Mouse (Mus musculus) E14TG2a.4 (cell line): ENCODE results near the gene Sept8.

Experiments used
- H3K27me3 ChIP-seq: 2 replicates; pipeline ENCODE4 v1.6.1; 2014; ENCODE audit warnings: low read length, control low read depth; ENCODE audit not compliant: insufficient read depth
- H3K36me3 ChIP-seq: 2 replicates; pipeline ENCODE4 v1.6.1; 2014; ENCODE audit warnings: low read length, control low read depth; ENCODE audit not compliant: insufficient read depth
- H3K4me1 ChIP-seq: replicated peaks from 2 replicates; pipeline ENCODE4 v1.6.1; 2014; ENCODE audit warnings: low read depth, low read length, control low read depth
- H3K4me3 ChIP-seq: replicated peaks from 2 replicates; pipeline ENCODE4 v1.5.1; 2014; ENCODE audit warnings: mild to moderate bottlenecking, low read length
- H3K9me3 ChIP-seq: 2 replicates; pipeline ENCODE4 v1.6.1; 2014; ENCODE audit warnings: low read length, control low read depth
- CTCF ChIP-seq: conservative IDR thresholded peaks from 2 replicates; pipeline ENCODE4 v1.5.1; 2014; ENCODE audit warnings: low read length
- NANOG ChIP-seq: IDR thresholded peaks from 2 replicates; pipeline ENCODE4 v1.6.1; 2014; ENCODE audit warnings: borderline replicate concordance, low read length, mixed read lengths
- POU5F1 ChIP-seq: IDR thresholded peaks from 2 replicates; pipeline ENCODE4 v1.6.1; 2014; ENCODE audit warnings: low read length, borderline replicate concordance

The Sept8 gene

DNA sequence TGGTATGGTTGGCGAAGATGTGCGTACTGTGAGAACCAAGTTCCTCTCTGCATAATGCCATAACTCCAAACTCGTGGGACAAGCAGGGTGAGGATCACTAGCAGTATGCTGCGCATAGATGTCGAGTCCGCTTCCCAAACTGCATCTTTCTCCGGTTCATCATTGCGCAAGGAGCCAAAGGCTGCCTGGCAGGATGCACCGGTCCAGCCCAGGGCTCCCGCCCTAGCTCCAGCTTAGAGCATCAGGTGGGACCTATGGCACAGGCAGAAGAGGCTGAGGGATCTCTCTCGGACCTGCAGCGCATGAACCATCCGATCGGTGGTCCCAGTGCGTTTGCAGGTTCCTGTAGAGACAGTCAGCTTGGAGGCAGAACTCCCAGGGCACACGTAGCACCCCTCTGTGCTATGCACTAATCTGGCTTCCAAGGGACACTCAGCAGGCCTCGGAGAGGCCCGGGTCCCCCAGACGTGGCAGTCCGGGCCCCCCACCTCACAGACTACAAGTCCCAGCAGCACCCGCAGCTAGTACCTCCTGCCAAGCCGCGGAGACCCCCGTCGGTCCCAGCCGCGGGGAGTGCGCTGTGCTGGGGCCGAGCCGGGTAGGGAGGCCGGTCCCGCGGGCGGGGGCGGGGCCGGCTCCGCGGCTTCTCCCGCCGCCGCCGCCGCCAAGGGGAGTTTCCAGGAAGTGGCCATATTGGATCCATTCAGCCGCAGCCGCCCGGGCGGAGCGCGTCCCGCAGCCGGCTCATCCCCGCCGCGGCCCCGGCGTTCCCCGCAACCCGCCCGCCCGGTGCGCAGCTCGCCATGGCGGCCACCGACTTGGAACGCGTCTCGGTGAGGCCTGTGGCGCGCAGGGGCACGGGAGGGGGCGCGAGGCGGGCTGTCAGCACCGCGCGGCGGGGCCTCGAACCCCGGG lies at the start of gene Sept8:
TSS of gene Sept8 (plus strand) at position 51 of the 915 bp plus-strand sequence.
- H3K4me1 ChIP-seq, result peaks cover 50% of the 10 kb centered on the region
- peak within 1 kb of the TSS; percentile 83 for H3K4me3 ChIP-seq
- no peaks in the 10 kb centered on the region for H3K36me3 ChIP-seq
- no peak for TF ChIP-seq NANOG
- no peak for TF ChIP-seq CTCF
- no peak for TF ChIP-seq POU5F1
- H3K9me3 ChIP-seq, result no peaks in the 10 kb centered on the region
- H3K27me3 ChIP-seq, result peaks cover 54% of the 10 kb centered on the region

DNA sequence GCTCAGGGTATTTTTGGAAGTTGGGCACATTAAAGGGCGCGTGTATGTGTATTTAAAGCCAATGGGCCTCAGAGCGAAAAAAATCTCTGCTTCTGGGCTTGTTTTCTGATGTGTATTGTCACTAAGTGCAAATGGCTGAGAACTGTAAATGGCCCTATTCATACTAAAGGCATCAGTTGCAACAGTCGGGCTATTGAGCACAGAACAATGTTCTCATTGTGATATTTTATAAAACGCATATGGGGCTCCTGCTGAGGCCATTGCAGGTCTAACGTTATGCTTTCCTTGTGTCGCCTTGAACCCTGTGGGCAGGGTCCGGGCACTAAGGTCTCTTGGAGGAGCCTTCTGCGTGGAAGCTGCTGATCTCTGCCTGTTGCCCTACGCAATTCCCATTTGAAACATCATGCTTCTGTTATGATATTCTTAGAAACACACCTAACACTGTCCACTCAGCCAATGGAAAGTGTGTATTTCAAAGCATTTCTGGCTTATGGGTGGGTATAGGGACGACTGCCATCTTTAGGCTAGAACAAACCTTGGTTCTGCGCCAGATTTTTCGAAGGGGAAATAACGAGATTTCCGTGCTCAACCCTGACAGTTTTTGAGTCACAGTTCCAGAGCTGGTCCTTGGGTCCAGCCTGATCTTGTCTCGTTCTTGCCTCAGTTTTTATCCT lies 49.6 kb upstream of the Sept8 start:
- Histone ChIP-seq H3K4me3 (no peak overlapping the region), H3K27me3 (peaks cover 95% of the 10 kb centered on the region), H3K9me3 (no peaks in the 10 kb centered on the region), H3K36me3 (no peaks in the 10 kb centered on the region), H3K4me1 (peaks cover 36% of the 10 kb centered on the region)
- TF ChIP-seq CTCF, result no peak
- no peak for TF ChIP-seq POU5F1
- peak; percentile 23; the same call in 1 of the 2 replicates for TF ChIP-seq NANOG

DNA sequence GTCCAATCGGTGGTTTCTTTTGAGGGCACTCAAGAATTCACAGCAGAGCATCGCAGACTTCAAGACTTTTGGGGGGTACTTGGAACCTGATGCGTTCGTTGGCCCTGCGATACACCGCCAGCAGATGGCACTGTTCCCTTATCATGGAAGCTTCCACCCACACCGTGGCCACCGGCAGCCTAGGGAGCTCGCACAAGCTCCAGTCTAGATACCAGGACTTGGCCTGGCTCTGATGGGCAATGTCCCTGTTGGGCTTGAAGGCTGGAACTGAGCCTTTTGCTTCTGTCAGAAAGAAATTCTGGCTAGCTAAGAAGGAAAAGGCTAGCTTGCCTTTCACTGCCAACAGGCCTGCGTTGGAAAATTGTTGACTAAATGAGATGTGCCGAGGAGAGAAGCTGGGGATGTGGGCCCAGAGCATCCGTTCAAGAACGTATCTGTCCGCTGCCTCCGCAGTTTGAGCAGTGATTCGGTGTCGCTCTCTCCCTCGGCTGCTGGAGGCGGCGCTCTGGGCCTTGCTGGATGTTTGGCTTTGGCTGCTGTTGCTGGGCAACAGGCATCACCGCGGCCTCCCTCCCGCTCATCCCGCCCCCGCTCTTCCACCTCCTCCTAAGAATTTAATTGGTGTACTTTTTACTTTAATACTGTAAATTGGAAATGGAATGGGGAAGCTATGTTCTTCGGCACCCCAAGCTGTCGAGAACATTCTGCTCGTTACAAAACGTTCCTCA lies 48.9 kb upstream of the Sept8 start, which contains the start of gene Gm9837:
TSS of gene Gm9837 (minus strand) at position 512 of the 728 bp plus-strand sequence.
- TF ChIP-seq CTCF (peak; percentile 85), NANOG (no peak)
- H3K4me3 ChIP-seq, result peak within 1 kb of the TSS; percentile 24
- H3K27me3 ChIP-seq, result peaks cover 95% of the 10 kb centered on the region
- H3K4me1 ChIP-seq, result peaks cover 31% of the 10 kb centered on the region
- no peaks in the 10 kb centered on the region for H3K36me3 ChIP-seq
- no peaks in the 10 kb centered on the region for H3K9me3 ChIP-seq

- Histone ChIP-seq H3K9me3 (no peaks in the 10 kb centered on the region), H3K36me3 (no peaks in the 10 kb centered on the region), H3K27me3 (peaks cover 92% of the 10 kb centered on the region), H3K4me3 (no peak overlapping the region), H3K4me1 (peaks cover 8% of the 10 kb centered on the region)
- TF ChIP-seq NANOG (no peak), CTCF (peak; percentile 10; the same call in 1 of the 2 replicates), POU5F1 (no peak)
Observed at GRCm38 (mm10) chr11:53472709-53473108, 46.3 kb upstream of the Sept8 start.

GRCm38 (mm10) chr11:53475620-53476019 lies 43.4 kb upstream of the Sept8 start:
- Histone ChIP-seq H3K9me3 (no peaks in the 10 kb centered on the region), H3K36me3 (no peaks in the 10 kb centered on the region), H3K27me3 (peaks cover 92% of the 10 kb centered on the region), H3K4me3 (no peak overlapping the region), H3K4me1 (peaks cover 8% of the 10 kb centered on the region; the same call in 1 of the 2 replicates)
- TF ChIP-seq POU5F1, result no peak

DNA sequence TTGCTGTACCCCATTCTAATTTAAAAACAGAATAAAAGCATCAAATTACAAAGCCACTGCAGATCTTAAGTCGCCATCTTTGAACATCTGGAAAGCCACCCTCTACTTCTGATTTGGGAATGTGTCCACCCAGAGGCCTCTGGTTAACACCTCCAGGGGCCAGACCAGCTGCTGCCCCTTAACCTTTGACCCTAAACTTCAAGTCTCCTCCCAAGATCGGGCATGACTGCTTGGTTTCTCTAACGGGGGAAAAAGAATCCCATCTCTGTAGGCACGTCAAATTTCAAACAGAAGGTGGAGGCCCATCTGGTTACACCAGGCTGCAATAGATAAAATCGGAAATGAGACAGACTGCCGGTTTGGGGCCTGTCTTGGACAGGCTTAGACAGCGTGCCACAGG lies 41.2 kb upstream of the Sept8 start:
- Histone ChIP-seq H3K9me3 (no peaks in the 10 kb centered on the region), H3K36me3 (no peaks in the 10 kb centered on the region), H3K4me1 (peaks cover 7% of the 10 kb centered on the region; the same call in 1 of the 2 replicates), H3K27me3 (peaks cover 90% of the 10 kb centered on the region), H3K4me3 (peak overlapping the region; percentile 80; the same call in 1 of the 2 replicates)
- no peak for TF ChIP-seq POU5F1
- no peak for TF ChIP-seq CTCF
- TF ChIP-seq NANOG, result no peak

DNA sequence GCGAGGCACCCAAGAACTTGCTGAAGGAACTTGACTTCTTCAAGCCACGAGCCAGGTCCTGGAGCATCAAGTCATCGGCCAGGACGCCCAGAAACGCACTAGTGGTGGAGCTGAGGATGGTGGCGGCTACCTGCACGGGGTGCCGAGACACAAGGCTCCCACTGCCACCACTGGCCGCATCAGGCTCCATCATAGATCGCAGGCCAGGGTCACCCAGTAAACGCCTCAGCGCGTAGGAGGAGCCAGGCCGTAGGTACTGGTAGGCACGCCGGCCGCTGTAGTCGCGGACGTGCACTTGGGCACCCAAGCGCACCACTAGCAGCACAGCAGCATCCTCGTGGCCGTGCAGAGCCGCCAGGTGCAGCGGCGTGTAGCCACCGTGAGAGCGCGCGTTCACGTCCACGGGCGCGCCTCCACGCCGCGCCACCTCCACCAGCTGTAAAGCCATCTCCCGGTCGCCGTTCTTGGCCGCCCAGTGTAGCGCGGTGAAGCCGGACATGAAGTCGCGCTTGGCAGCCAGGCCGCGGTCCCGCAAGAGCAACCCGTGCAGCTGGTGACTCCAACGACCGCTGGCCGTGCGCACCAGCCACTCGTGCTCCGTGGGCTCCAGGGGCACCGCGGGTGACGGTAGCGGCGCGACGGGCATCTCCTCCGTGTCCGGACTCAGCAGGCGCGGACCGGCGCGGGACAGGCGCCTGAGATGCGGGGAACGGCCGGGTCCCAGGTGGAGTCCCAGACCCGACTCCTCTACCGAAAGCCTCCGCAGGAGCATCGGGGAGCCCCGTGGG lies 40.5 kb upstream of the Sept8 start:
- no peak for TF ChIP-seq CTCF
- no peak for TF ChIP-seq NANOG
- no peak for TF ChIP-seq POU5F1
- Histone ChIP-seq H3K4me1 (peaks cover 7% of the 10 kb centered on the region; the same call in 1 of the 2 replicates), H3K4me3 (peak overlapping the region; percentile 80), H3K9me3 (no peaks in the 10 kb centered on the region), H3K36me3 (no peaks in the 10 kb centered on the region), H3K27me3 (peaks cover 90% of the 10 kb centered on the region)

DNA sequence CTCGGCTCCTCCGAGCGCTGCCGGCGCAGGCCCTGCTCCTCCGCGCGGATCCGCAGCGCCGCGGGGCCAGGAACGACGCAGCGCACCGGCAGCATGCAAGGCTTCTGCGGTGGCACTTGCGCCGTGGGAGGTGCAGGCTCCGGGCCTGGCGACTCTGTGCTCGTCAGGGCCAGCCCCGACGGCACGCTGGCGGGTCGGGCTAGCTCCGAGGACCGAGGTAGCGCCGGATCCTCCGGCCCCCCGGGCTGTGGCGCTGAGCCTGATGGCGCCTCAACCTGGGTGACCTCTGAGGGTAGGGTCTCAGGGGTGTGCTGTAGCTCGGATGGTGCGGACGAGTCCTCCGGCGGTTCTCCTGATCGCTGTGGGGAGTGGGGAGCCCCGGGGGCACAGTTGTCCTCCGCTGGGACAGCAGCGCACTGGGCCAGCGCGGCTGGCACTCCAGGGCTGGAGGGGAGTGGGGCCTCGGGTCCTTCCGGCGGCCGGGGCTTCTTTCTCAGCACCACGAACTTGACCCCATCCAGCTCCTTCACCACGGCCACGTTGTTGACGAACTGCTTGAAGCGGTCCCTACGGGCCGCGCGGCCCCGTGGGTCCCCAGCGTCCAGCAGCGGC lies 39.8 kb upstream of the Sept8 start:
- Histone ChIP-seq H3K27me3 (peaks cover 85% of the 10 kb centered on the region), H3K4me1 (peaks cover 7% of the 10 kb centered on the region; the same call in 1 of the 2 replicates)
- TF ChIP-seq NANOG (no peak), POU5F1 (no peak), CTCF (no peak)

More for the DNA sequence above, 39.8 kb upstream of the Sept8 start:
- Histone ChIP-seq H3K9me3 (no peaks in the 10 kb centered on the region), H3K4me3 (peak overlapping the region; percentile 80), H3K36me3 (no peaks in the 10 kb centered on the region)
